Mouse (Mus musculus): ENCODE data around the gene Cphx3. TPM values are rescaled to one million over a fixed set of nuclear protein-coding genes. Genes with fewer than 3 reads are reported as not detected.
A peak's percentile ranks its signal among the peaks of the same experiment; 100 is the strongest.
"Not testable (repeated sequence)": the region's sequence is repeated elsewhere in the genome, so short reads cannot be mapped to it uniquely, and the experiment has no call there.

Cphx3 gene
- total RNA-seq (2014; fragmentation: Nextera tagmentation) (not detected in 2 replicates), total RNA-seq (2017) (not detected in 2 replicates)

DNA sequence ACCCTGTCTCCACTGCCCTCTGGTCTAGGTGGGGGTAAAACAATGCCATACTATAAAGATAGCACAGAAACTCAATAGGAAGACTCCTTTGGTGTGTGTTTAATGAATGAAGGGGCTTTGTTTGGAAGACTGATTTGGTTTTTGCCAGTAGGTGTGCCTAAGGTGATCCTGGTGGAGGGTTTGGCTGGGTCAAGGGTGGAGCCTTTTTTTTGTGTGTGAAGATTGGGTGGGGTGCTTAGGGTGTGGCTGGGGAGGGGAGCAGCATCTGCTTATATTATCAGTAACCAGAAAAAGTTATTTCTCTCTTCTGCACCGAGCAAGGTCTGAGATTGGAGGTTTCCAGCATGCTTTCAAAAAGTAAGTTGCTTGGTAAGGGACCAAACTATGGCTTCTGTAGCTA is at the start of gene Cphx3:
Gene Cphx3, plus strand, starts transcription at position 301 of the 400 bp plus-strand sequence.
- ATAC-seq (replicated peaks; ENCODE audit: low FRiP score, low TSS enrichment, poor library complexity, severe bottlenecking), result not testable (repeated sequence)

- not testable (repeated sequence) for ATAC-seq (replicated peaks; ENCODE audit: low FRiP score, low TSS enrichment, poor library complexity, severe bottlenecking)
Observed at GRCm38 (mm10) chr14:26034364-26034763, 47.7 kb upstream of the Cphx3 start.

- not testable (repeated sequence) for ATAC-seq (replicated peaks; ENCODE audit: low FRiP score, low TSS enrichment, poor library complexity, severe bottlenecking)
Observed at GRCm38 (mm10) chr14:26035439-26035838, 46.7 kb upstream of the Cphx3 start.

DNA sequence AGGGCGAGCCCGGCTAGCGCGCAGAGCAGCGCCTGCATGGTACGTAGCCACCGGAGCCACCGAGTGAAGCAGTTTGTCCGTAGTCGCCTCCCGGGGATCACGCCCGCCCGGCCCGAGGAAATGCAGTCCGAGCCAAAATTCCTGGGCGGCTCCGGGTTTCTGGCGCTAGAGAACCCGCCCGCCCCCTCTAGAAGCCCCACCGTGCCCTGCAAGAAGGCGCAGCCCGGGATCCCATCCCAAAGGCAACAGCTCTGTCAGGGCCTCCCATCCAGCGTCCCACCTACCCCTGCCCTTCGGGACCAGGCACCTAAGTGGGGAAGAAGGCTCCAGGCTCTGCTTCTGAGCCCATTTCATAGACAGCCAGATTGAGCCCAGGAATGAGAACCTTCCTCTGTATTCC is 39.5 kb upstream of the Cphx3 start, which contains the start of gene Gm9780:
Gene Gm9780, minus strand, starts transcription at position 101 of the 400 bp plus-strand sequence.
- ATAC-seq (replicated peaks; ENCODE audit: low FRiP score, low TSS enrichment, poor library complexity, severe bottlenecking), result not testable (repeated sequence)

DNA sequence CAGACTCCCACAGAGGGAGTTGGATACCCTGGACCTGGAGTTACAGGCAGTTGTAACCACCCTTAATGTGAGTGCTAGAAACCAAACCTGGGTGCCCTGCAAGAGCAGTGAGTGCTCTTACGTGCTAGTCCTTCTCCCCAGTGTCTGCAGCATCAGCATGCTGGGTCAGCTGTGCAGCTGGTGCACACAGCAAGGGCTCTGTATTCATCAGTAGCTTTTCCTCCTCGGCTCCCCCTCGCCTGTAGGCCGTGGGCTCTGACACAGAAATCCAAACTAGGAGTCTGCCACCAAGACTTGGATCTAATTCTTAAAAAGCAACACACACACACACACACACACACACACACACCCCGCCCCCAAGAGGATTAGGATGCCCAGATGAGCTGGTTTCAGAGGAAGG is 37.1 kb upstream of the Cphx3 start:
- not testable (repeated sequence) for ATAC-seq (replicated peaks; ENCODE audit: low FRiP score, low TSS enrichment, poor library complexity, severe bottlenecking)

DNA sequence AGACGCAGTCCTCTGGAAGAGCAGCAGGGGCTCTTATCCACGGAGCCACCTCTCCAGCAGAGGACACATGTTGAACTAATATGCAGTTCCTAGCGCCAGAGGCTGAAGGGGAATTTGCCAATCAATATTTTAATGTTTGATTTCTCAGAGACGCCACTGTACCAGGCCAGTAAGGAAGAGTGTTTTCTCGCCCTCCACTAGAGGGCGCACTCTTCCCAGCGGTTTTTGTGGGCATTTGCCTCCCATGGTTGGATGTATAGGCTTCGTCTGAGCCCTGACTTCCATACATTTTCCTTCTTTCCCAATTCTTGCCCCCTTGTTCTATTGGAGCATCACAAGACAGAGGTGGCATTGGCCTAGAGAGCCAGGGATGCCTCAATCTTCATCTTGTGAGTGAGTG is 35.1 kb upstream of the Cphx3 start:
- ATAC-seq (replicated peaks; ENCODE audit: low FRiP score, low TSS enrichment, poor library complexity, severe bottlenecking), result peak; percentile 81

- ATAC-seq (replicated peaks; ENCODE audit: low FRiP score, low TSS enrichment, poor library complexity, severe bottlenecking), result not testable (repeated sequence)
Observed at GRCm38 (mm10) chr14:26048767-26049166, 33.3 kb upstream of the Cphx3 start.

DNA sequence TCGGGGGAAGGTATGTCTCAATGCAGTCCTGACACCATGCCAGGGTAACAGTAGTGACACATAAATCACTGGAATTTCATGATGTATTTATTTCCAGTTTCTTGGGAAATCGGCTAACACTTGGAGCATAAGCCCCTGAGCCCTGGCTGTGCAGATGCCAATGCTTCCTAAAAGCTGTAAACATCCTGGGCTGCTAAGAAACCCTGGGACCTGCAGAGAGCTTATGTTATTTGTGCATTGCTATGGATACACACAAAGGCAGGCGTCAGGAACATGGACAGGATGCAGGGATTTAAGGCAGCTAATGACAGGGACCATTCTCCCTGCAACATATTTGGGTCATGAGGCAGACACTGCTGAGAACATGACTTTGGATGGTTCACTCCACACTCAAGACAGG is 23.9 kb upstream of the Cphx3 start:
- ATAC-seq (replicated peaks; ENCODE audit: low FRiP score, low TSS enrichment, poor library complexity, severe bottlenecking), result not testable (repeated sequence)

DNA sequence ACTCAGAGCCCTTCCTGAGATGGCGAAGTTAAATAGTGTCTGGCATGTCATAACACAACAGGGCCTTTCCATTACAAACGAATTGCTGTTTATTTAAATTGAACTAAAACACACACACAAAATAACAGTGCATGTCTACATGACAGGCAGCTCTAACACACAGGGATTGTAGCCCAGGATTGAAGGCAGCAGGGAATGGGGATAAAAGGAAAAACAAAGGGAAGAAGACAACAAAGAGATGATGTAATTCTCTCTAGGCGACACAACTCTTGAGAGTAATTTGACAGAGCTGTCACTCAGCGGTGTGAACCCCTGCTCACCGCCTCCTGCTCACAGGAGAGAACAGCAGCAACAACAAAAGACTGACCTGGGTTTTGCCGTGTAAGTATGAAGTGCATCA is 22.7 kb upstream of the Cphx3 start:
- ATAC-seq (replicated peaks; ENCODE audit: low FRiP score, low TSS enrichment, poor library complexity, severe bottlenecking), result not testable (repeated sequence)

DNA sequence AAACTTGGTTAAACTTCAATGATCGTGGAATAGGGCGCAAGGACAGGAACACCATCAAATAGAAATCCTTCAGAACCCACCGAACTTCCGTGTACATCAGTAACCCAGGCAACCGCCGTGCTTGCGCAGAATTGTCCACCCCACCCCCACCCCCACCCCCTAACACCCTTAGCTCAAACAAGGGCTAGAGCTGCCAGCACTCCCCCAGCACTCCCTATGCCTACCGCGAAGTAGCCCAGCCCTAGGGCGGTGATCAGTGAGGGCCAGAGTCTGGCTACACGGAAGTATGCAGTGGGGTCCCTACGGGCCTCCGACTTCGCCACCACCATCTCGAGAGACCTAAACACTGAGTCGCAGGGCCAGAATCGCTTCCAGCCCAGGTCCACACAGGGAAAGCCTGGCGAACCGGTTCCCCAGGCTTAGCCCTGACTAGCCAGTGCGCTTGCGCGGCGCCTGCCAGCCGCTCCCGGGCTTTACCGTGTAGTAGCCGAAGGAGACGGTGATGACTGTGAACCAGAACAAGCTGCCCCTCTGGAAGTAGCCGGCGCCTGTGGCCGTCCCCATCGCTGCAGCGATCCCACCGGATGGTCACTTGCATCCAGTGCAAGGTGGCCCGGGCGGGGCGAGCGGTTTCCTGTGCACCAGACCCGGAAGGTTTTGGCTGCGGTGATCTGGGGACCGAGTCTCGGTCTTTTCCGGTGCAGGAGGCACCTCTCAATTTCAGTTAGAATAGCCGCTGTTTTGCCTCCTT is 15.3 kb upstream of the Cphx3 start:
- ATAC-seq (replicated peaks; ENCODE audit: low FRiP score, low TSS enrichment, poor library complexity, severe bottlenecking), result peak; percentile 89

GRCm38 (mm10) chr14:26067325-26067633 is 14.8 kb upstream of the Cphx3 start, which contains the start of gene Tmem254c:
TSS of gene Tmem254c (minus strand) at chr14:26067355.
- ATAC-seq (replicated peaks; ENCODE audit: low FRiP score, low TSS enrichment, poor library complexity, severe bottlenecking), result peak; percentile 98

DNA sequence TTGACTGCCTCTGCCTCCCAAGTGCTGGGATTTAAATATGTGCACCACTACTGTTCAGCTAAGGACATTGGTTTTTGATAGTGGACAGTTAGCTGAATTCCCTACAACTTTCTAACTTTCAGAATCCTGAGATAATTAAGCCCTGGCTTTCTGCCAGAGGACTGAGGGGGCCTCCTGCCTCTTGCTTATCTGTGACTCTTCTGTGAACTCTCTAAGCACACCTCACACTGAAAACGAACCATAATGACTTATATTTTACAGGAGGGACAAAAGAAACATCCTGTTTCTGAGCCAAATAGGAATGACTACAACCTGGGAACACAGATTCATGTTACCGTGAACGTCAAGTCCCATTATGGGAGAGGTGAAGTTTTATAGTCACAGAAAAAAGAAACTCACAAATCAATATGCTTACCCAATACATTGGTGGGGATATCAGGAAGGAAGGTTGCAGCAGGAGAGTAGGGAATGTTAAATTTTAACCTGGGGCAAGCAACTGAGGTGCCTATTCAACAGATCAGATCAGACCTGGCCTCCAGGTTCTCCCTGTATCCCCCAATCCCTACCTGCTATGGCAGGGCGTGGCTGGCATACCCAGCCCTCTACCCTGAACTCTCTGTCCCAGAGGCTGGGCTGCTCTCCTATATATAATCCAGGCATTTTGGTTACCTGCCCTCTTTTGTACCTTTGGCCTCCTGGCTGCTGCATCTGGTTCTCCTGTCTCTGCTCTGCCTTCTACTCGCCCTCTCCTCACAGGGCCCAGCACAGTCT is 5.3 kb upstream of the Cphx3 start:
- not testable (repeated sequence) for ATAC-seq (replicated peaks; ENCODE audit: low FRiP score, low TSS enrichment, poor library complexity, severe bottlenecking)

DNA sequence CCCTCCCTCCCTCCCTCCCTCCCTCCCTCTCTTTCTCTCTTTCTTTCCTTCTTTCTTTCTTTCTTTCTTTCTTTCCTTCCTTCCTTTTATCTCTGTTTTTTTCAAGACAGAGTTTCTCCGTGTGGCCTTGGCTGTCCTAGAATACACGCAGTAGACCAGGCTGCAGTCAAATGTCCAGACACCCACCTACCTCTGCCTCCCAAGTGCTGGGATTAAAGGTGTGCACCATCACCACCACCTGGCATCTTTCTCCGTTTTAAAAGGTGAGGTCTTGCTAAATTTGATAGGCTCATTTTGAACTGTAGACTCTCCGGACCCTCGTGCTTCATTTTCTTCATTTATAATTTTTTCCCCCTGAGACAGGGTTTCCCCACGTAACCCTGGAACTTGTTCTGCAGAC is 881 bp upstream of the Cphx3 start, which contains the start of gene Cphx2:
Gene Cphx2, plus strand, starts transcription at position 301 of the 400 bp plus-strand sequence.
- ATAC-seq (replicated peaks; ENCODE audit: low FRiP score, low TSS enrichment, poor library complexity, severe bottlenecking), result not testable (repeated sequence)

- not testable (repeated sequence) for ATAC-seq (replicated peaks; ENCODE audit: low FRiP score, low TSS enrichment, poor library complexity, severe bottlenecking)
Observed at GRCm38 (mm10) chr14:26097622-26098021, 15.5 kb downstream of the Cphx3 start.

DNA sequence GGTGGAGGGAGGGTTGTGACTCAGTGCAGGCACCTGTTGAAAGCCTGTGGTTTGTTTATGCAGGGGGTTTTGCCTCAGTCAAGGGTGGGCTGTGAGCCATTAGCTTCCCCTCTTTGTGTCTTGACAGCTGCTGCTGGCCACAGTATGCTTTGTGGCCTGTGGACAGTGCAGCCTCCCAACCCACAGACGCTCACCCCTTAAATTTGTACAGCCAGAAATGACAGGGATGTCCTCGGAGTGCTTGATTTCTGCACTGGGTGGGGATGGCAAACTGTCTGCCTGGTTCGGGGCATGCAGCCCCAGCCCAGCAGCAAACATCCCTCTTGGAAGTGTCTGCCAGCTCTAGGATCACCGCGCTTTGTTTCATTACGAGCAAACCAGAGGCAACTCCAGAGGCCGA is 36.1 kb downstream of the Cphx3 start, which contains the start of gene Duxbl2:
Gene Duxbl2, plus strand, starts transcription at position 200 of the 400 bp plus-strand sequence.
- ATAC-seq (replicated peaks; ENCODE audit: low FRiP score, low TSS enrichment, poor library complexity, severe bottlenecking), result not testable (repeated sequence)

DNA sequence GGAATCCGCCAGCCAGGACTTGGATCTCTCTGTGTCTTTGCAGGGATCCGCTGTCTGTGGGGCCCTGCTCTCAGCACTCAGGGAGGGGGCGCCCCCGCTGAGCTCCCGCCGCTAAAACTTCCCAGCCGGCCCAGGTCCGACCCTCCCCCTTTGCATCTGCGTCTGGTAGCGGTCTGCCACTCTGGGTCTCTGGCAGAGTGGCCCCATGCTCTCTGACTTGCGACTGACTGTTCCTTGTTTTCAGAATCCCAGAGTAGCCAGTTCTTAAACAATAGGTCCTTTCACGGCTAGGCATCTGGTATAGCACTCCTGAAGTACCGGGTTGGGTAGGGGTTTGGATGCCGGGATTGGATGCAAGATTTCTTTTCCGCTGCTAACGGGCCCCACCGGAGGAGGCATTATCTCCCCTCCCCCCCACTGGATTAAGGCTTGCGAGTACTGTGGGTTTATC is 36.5 kb downstream of the Cphx3 start:
- ATAC-seq (replicated peaks; ENCODE audit: low FRiP score, low TSS enrichment, poor library complexity, severe bottlenecking), result not testable (repeated sequence)

GRCm38 (mm10) chr14:26119095-26119494 is 37.0 kb downstream of the Cphx3 start:
- ATAC-seq (replicated peaks; ENCODE audit: low FRiP score, low TSS enrichment, poor library complexity, severe bottlenecking), result not testable (repeated sequence)

- not testable (repeated sequence) for ATAC-seq (replicated peaks; ENCODE audit: low FRiP score, low TSS enrichment, poor library complexity, severe bottlenecking)
Observed at GRCm38 (mm10) chr14:26147095-26147494, 65.0 kb downstream of the Cphx3 start.

GRCm38 (mm10) chr14:26156032-26156431 is 73.9 kb downstream of the Cphx3 start:
- ATAC-seq (replicated peaks; ENCODE audit: low FRiP score, low TSS enrichment, poor library complexity, severe bottlenecking), result not testable (repeated sequence)

GRCm38 (mm10) chr14:26161156-26161555 is 79.1 kb downstream of the Cphx3 start:
- not testable (repeated sequence) for ATAC-seq (replicated peaks; ENCODE audit: low FRiP score, low TSS enrichment, poor library complexity, severe bottlenecking)
